Mouse (Mus musculus) frontal cortex, postnatal 25 days (tissue): ENCODE data around the gene Ddit4.

Experiments
- DNase-seq, 2 experiments: peaks; one replicate each; pipeline ENCODE4 v3.0.0; 2022; ENCODE audit warnings: low spot score in 2 of 2

The Ddit4 gene

GRCm38 (mm10) chr10:59919494-59920181 lies 32.0 kb downstream of the Ddit4 start:
- DNase-seq: no peak

GRCm38 (mm10) chr10:59918111-59918510 lies 33.5 kb downstream of the Ddit4 start:
- DNase-seq: no peak

- DNase-seq: no peak
Observed at GRCm38 (mm10) chr10:59916649-59917048, 35.0 kb downstream of the Ddit4 start.

- DNase-seq: no peak
Observed at GRCm38 (mm10) chr10:59916159-59916558, 35.5 kb downstream of the Ddit4 start.

GRCm38 (mm10) chr10:59915196-59915962 lies 36.3 kb downstream of the Ddit4 start:
- DNase-seq: no peak

- DNase-seq: no peak
Observed at GRCm38 (mm10) chr10:59911561-59912198, 40.0 kb downstream of the Ddit4 start.

- DNase-seq: no peak
Observed at GRCm38 (mm10) chr10:59911091-59911490, 40.5 kb downstream of the Ddit4 start.

- DNase-seq: no peak
Observed at GRCm38 (mm10) chr10:59909357-59909847, 42.2 kb downstream of the Ddit4 start.

GRCm38 (mm10) chr10:59908776-59909315 lies 42.8 kb downstream of the Ddit4 start:
- no peak for DNase-seq

GRCm38 (mm10) chr10:59907695-59908299 lies 43.8 kb downstream of the Ddit4 start:
- no peak for DNase-seq

GRCm38 (mm10) chr10:59907080-59907609 lies 44.5 kb downstream of the Ddit4 start:
- DNase-seq: no peak

GRCm38 (mm10) chr10:59903170-59903569 lies 48.5 kb downstream of the Ddit4 start:
- DNase-seq: no peak

GRCm38 (mm10) chr10:59902606-59902990 lies 49.0 kb downstream of the Ddit4 start:
- no peak for DNase-seq

- DNase-seq: no peak
Observed at GRCm38 (mm10) chr10:59901986-59902605, 49.5 kb downstream of the Ddit4 start.

- no peak for DNase-seq
Observed at GRCm38 (mm10) chr10:59901463-59901862, 50.2 kb downstream of the Ddit4 start.

GRCm38 (mm10) chr10:59900939-59901338 lies 50.7 kb downstream of the Ddit4 start:
- DNase-seq: no peak

GRCm38 (mm10) chr10:59900174-59900435 lies 51.5 kb downstream of the Ddit4 start:
- DNase-seq: no peak
